Mouse (Mus musculus) lung, embryonic 16.5 days (tissue): ENCODE measurements around the gene Nubpl. TPM values are rescaled to one million over a fixed set of nuclear protein-coding genes. Genes with fewer than 3 reads are reported as not detected.

Source experiments
- ATAC-seq: fragments of 200-750 bp; cut with Nextera tagmentation; 2 replicates; pipeline ENCODE4 v1.8.0; 2017; ENCODE audit warnings: low read depth, mild to moderate bottlenecking, moderate library complexity
- H3K27ac ChIP-seq: fragments of 300-500 bp; sonication (generic); 2 replicates; pipeline ENCODE4 v1.5.1; 2014; ENCODE audit warnings: mild to moderate bottlenecking, control low read depth, low read length
- H3K27me3 ChIP-seq: fragments of 300-500 bp; sonication (generic); 2 replicates; pipeline ENCODE4 v1.6.1; 2014; ENCODE audit warnings: low read depth, low read length, mixed read lengths; ENCODE audit not compliant: control insufficient read depth, insufficient read depth
- H3K36me3 ChIP-seq: fragments of 300-500 bp; sonication (generic); 2 replicates; pipeline ENCODE4 v1.6.1; 2014; ENCODE audit warnings: low read length; ENCODE audit not compliant: control insufficient read depth, insufficient read depth
- H3K4me1 ChIP-seq: fragments of 300-500 bp; sonication (generic); replicated peaks from 2 replicates; pipeline ENCODE4 v1.6.1; 2014; ENCODE audit warnings: low read length, mixed read lengths; ENCODE audit not compliant: control insufficient read depth, insufficient read depth
- H3K4me2 ChIP-seq: fragments of 300-500 bp; sonication (generic); 2 replicates; pipeline ENCODE4 v1.6.1; 2014; ENCODE audit warnings: low read depth, low read length, control low read depth
- H3K4me3 ChIP-seq: fragments of 300-500 bp; sonication (generic); 2 replicates; pipeline ENCODE4 v1.5.1; 2014; ENCODE audit warnings: mild to moderate bottlenecking, low read length, control low read depth
- H3K9ac ChIP-seq: fragments of 300-500 bp; sonication (generic); 2 replicates; pipeline ENCODE4 v1.6.1; 2014; ENCODE audit warnings: low read length, control low read depth
- H3K9me3 ChIP-seq: fragments of 300-500 bp; sonication (generic); 2 replicates; pipeline ENCODE4 v1.6.1; 2016; ENCODE audit warnings: low read length; ENCODE audit not compliant: control insufficient read depth
- WGBS: fragments of 180-500 bp; shearing (Covaris S2); extraction: QIAGEN DNeasy Blood & Tissue Kit; methylation state at CpG from one replicate; pipeline ENCODE4 v1.1.7; 2014; 5-methylcytosine and 5-hydroxymethylcytosine counted together
- polyA plus RNA-seq: library from polyadenylated mRNA; unstranded; fragments of >200 nt; fragmentation: Nextera tagmentation; extraction: Ambion mirVana; gene quantifications from 2 replicates; pipeline ENCODE4 v1.2.1, GENCODE M21; 2015

The Nubpl gene
- polyA plus RNA-seq, 1 experiment from 2014 or later = 11.3 TPM

DNA sequence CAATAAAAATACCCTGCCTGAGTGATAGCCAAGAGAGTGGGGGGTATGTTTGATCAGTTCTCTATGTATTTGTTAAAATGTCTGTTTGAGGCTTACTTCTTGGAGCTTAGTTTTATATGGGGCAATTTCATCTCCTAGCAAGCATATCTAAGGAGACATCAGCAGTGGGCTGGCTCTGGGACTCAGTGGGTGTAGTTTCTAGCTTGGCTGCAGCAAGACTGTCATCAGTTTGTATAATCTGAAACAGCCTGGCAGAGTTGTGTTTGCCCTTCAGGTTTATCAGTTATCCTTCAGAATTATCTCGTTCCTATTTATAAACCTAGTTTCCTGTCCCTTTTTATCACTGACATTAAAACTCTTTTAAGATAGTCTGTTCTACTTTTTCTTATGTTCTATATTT, 175.3 kb downstream of the Nubpl start:
- ATAC-seq = no peak
- no peak overlapping the region for H3K4me3 ChIP-seq
- H3K4me2 ChIP-seq = no peak overlapping the region
- no peak overlapping the region for H3K9ac ChIP-seq
- no peaks in the 10 kb centered on the region for H3K27me3 ChIP-seq
- H3K4me1 ChIP-seq = no peaks in the 10 kb centered on the region
- WGBS = 25% methylated on average over 1 of the region's 1 CpGs
- H3K36me3 ChIP-seq = no peaks in the 10 kb centered on the region
- H3K27ac ChIP-seq = no peak overlapping the region
- no peaks in the 10 kb centered on the region for H3K9me3 ChIP-seq

DNA sequence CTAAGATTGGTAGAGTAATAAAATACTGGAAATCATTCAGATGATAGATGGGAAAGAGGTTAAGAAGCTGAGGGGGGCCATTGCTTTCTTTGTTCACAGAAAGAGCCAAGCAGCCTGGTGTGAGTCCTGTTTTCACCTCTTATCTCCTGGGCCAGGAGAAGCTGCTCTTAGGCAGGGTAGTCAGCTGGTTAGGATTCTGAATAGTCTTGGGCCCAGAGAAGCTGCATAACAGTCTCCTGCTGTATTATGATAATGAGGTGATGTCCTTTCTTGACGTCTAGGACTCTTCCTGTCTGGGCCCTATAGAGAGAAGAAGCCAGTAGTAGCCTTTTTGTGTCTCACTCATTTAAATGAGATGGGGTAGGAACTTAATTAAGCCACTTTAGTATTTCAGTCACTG, 178.8 kb downstream of the Nubpl start:
- H3K4me2 ChIP-seq = no peak overlapping the region
- H3K27me3 ChIP-seq = no peaks in the 10 kb centered on the region
- no peak overlapping the region for H3K4me3 ChIP-seq
- H3K4me1 ChIP-seq = no peaks in the 10 kb centered on the region
- H3K9me3 ChIP-seq = no peaks in the 10 kb centered on the region
- no peak overlapping the region for H3K9ac ChIP-seq
- no peak overlapping the region for H3K27ac ChIP-seq
- H3K36me3 ChIP-seq = no peaks in the 10 kb centered on the region
- no peak for ATAC-seq
- 28% methylated on average over 1 of the region's 1 CpGs for WGBS

DNA sequence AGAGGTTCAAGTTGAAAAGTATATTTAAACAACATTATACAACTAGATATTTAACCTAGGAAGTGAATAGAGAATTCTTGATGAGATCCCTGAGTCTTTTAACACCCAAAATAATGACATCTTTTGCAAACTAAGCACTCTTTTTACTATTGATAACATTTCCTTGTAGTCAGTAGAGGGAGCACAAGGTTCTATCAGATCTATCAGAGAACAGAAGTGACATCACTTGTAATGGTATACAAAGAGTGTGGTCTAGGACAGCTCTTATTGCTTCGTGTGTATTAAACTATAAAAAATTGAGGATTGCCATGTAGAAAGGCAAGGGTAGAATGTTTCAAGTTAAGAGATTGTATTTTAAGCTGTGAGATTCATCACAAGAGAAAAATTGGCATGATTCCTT, 183.7 kb downstream of the Nubpl start:
- no peak overlapping the region for H3K4me2 ChIP-seq
- no peaks in the 10 kb centered on the region for H3K4me1 ChIP-seq
- WGBS = 44% methylated on average over 1 of the region's 1 CpGs
- H3K9me3 ChIP-seq = no peaks in the 10 kb centered on the region
- no peak overlapping the region for H3K27ac ChIP-seq
- H3K4me3 ChIP-seq = no peak overlapping the region
- H3K36me3 ChIP-seq = no peaks in the 10 kb centered on the region
- no peak overlapping the region for H3K9ac ChIP-seq
- ATAC-seq = no peak
- no peaks in the 10 kb centered on the region for H3K27me3 ChIP-seq

DNA sequence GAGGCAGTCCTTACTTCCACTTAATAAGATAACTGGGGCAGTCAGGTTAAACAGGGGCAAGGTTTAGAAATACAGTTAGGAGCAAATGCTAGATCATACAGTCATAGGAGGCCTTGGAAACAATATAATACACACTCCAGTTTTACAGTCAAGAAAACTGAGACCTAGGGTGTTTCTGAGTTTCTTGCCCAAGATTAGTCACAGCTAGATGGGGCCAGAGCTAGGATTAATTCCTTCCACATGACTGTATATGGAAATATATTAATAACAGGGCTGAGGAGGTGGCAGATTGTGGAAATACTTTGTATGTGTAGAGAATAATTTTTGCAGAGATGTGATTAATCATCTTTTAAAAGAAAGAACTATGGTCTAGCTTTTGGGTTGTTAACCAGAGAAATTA, 186.9 kb downstream of the Nubpl start:
- ATAC-seq = no peak
- H3K9me3 ChIP-seq = no peaks in the 10 kb centered on the region

DNA sequence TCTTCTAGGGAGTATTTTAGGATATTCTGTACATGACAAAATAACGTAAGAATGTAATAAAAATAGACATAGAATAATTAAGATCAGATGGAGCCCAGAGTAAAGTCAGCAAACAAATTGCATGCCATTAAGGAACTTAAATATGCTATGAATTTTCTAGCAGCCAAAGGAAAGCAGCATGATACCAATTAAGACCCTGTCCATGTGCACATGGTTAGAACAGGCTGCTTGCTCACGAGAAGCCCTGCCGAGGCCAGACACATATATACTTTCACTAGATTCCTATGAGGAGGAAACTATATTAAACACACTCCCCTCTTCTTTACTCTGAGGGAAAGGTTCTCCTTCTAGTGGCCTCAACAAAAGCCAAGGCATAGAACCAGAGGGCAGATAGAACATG, 189.3 kb downstream of the Nubpl start:
- H3K4me1 ChIP-seq = peaks cover 18% of the 10 kb centered on the region
- WGBS = 90% methylated on average over 3 of the region's 3 CpGs
- no peak for ATAC-seq

More for the DNA sequence above, 186.9 kb downstream of the Nubpl start:
- Histone ChIP-seq H3K36me3 (no peaks in the 10 kb centered on the region), H3K9ac (no peak overlapping the region), H3K27ac (no peak overlapping the region), H3K4me2 (no peak overlapping the region), H3K27me3 (no peaks in the 10 kb centered on the region), H3K4me1 (peaks cover 12% of the 10 kb centered on the region), H3K4me3 (no peak overlapping the region)

DNA sequence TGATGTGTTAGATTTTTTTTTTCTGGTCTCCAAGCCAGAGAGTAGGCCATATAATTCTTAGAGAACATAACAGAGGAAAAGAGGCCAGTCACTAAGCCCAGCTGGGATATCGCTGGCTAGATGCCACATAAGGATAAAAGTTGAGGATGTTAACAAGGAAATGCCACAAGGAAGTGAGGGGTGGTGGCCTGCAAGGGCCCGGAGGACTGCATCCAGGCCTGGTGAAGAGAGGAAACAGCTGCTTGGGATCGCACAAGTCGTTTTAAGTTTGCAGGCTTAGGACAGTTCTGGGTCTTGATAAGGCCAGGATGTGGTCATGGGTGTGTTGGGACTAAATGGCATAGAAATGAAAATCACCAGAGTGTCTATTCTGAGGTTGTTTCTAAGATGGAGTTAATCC, 191.0 kb downstream of the Nubpl start:
- WGBS = 32% methylated on average over 4 of the region's 4 CpGs
- H3K4me2 ChIP-seq = peak overlapping the region; percentile 4; the same call in 1 of the 2 replicates
- H3K36me3 ChIP-seq = no peaks in the 10 kb centered on the region
- no peak overlapping the region for H3K9ac ChIP-seq
- no peaks in the 10 kb centered on the region for H3K27me3 ChIP-seq
- H3K4me3 ChIP-seq = no peak overlapping the region
- H3K27ac ChIP-seq = peak overlapping the region; percentile 75
- peak; percentile 91 for ATAC-seq
- H3K9me3 ChIP-seq = no peaks in the 10 kb centered on the region
- H3K4me1 ChIP-seq = peaks cover 18% of the 10 kb centered on the region

More for the DNA sequence above, 189.3 kb downstream of the Nubpl start:
- Histone ChIP-seq H3K9ac (no peak overlapping the region), H3K27me3 (no peaks in the 10 kb centered on the region), H3K36me3 (no peaks in the 10 kb centered on the region), H3K4me2 (no peak overlapping the region), H3K9me3 (no peaks in the 10 kb centered on the region), H3K27ac (no peak overlapping the region), H3K4me3 (no peak overlapping the region)

DNA sequence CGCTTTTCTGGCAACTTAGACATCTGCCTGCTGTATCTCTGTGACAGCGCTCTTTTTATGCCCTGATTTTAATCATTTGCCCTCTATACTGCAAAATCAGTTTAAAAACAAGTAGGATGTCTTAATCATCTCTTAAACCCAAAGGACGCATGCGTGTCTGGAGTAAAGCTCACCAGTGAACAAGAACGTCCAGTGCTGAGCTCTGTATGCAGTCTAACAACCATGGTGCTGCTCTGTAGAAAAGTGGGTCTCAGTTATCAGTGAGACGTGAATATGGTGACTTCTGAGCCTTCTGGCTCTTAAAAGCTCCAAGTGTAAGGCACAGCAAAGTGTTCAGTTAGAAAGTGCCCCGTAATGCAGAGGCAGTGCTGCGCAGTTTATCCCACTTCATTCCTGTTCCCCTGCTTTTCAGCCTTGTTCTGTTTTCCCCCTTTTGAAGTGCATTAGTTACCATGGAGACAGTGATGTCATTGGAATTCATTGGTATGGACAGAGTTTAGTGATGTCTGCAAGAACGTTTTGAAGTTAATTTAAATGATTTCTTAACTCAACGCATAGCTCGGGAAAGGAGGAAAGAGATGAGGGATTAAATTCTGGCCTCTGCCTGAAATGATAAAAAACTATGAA, 191.5 kb downstream of the Nubpl start:
- Histone ChIP-seq H3K4me3 (no peak overlapping the region), H3K36me3 (no peaks in the 10 kb centered on the region), H3K9me3 (no peaks in the 10 kb centered on the region), H3K27ac (peak overlapping the region; percentile 75), H3K4me1 (peaks cover 18% of the 10 kb centered on the region), H3K4me2 (peak overlapping the region; percentile 4; the same call in 1 of the 2 replicates), H3K9ac (no peak overlapping the region), H3K27me3 (no peaks in the 10 kb centered on the region)
- 31% methylated on average over 11 of the region's 11 CpGs for WGBS
- peak; percentile 77 for ATAC-seq

DNA sequence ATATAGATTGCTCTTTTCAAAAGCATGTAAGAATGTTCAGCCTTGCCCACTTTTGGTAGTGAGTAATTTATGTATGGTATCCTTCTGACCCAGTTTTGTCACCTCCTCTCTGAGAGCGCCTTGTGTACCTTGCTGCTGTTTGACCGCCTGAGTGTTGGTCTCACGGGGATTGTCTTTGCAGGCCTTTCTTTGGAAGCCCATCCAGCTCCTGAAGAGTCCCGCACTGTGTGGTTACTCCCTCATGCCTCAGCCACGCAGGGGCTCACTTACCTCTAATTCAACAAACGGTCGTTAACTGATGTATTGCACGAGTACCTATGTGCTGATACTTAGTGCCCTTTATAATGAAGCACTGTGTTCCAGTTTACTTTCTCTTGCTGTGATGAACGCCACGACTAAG, 192.1 kb downstream of the Nubpl start:
- 44% methylated on average over 10 of the region's 10 CpGs for WGBS
- no peak overlapping the region for H3K9ac ChIP-seq
- H3K4me1 ChIP-seq = peaks cover 18% of the 10 kb centered on the region
- no peaks in the 10 kb centered on the region for H3K9me3 ChIP-seq
- no peak overlapping the region for H3K4me2 ChIP-seq
- no peaks in the 10 kb centered on the region for H3K36me3 ChIP-seq
- H3K4me3 ChIP-seq = no peak overlapping the region
- ATAC-seq = no peak
- H3K27ac ChIP-seq = peak overlapping the region; percentile 4; the same call in 1 of the 2 replicates
- no peaks in the 10 kb centered on the region for H3K27me3 ChIP-seq

DNA sequence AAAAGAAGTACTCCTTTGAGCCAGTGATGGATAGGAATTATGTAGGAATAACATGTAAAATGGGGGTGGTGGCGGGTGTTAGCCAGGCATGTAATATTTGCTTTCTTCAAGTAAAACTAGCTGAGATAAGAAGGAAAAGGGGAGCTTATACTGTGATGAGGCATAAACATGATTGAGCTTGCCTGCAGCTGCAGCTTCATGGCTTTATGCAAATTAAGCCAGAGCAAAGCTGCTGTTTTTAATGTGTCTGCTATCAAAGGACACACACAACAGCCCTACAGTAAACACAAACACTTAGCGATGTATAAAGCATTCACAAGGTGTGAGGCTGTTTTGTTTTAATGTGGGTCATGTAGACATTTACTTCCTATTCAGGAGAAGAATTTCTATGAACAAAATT, 196.4 kb downstream of the Nubpl start:
- no peak overlapping the region for H3K9ac ChIP-seq
- no peak overlapping the region for H3K4me3 ChIP-seq
- no peak overlapping the region for H3K27ac ChIP-seq
- H3K27me3 ChIP-seq = no peaks in the 10 kb centered on the region
- no peak overlapping the region for H3K4me2 ChIP-seq
- H3K36me3 ChIP-seq = no peaks in the 10 kb centered on the region
- H3K4me1 ChIP-seq = peaks cover 10% of the 10 kb centered on the region
- 77% methylated on average over 2 of the region's 2 CpGs for WGBS
- no peaks in the 10 kb centered on the region for H3K9me3 ChIP-seq
- ATAC-seq = no peak

DNA sequence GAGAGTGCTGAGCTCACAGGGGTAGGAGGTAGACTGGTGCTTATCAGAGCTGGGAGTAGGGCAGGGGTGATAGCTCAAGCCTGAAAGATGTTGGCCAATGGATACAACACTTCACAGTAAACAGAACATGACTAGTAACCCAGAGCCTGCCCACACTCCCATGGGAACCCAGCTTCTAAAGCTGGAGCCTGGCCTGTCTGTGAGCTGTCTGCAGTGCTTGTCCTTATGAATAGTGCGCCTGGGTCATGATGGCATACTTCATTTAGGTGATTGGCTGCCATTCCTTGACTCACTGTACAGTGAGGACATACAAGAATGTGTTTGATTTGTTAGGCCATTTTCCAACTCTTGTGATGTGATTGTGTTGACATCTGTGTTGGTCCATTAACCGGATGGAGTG, 200.5 kb downstream of the Nubpl start:
- 84% methylated on average over 2 of the region's 2 CpGs for WGBS
- Histone ChIP-seq H3K27ac (no peak overlapping the region), H3K9me3 (no peaks in the 10 kb centered on the region), H3K9ac (no peak overlapping the region), H3K4me2 (no peak overlapping the region), H3K4me1 (no peaks in the 10 kb centered on the region), H3K4me3 (no peak overlapping the region), H3K36me3 (no peaks in the 10 kb centered on the region), H3K27me3 (no peaks in the 10 kb centered on the region)
- no peak for ATAC-seq
